Mouse (Mus musculus): ENCODE measurements around the gene Tmem260. TPM values are rescaled to one million over a fixed set of nuclear protein-coding genes. Genes with fewer than 3 reads are reported as not detected.

The Tmem260 gene
- polyA plus RNA-seq, 1 experiment, result 9.3 TPM

GRCm38 (mm10) chr14:48476278-48476677 is 30.4 kb downstream of the Tmem260 start:
- no peak overlapping the region for H3K27ac ChIP-seq (ENCODE audit: control insufficient read depth, insufficient read depth, low read depth, low read length)
- H3K4me3 ChIP-seq (ENCODE audit: control insufficient read depth, low read depth, low read length), result no peak overlapping the region
- no peak for TF ChIP-seq CTCF (IDR thresholded peaks at IDR 0.05; ENCODE audit: control insufficient read depth, insufficient read depth, insufficient replicate concordance, low read depth, low read length)
- TF ChIP-seq POLR2A (IDR thresholded peaks at IDR 0.05; ENCODE audit: control insufficient read depth, low read depth, low read length), result no peak
- no peaks in the 10 kb centered on the region for H3K27me3 ChIP-seq (ENCODE audit: control insufficient read depth, insufficient read depth, low read length)
- H3K4me1 ChIP-seq (ENCODE audit: control insufficient read depth, insufficient read depth, low read length), result no peaks in the 10 kb centered on the region
- no peaks in the 10 kb centered on the region for H3K36me3 ChIP-seq (ENCODE audit: control insufficient read depth, insufficient read depth, low read length)

GRCm38 (mm10) chr14:48481591-48481990 is 35.7 kb downstream of the Tmem260 start:
- H3K27ac ChIP-seq (ENCODE audit: control insufficient read depth, insufficient read depth, low read depth, low read length), result no peak overlapping the region
- H3K4me3 ChIP-seq (ENCODE audit: control insufficient read depth, low read depth, low read length), result no peak overlapping the region
- H3K36me3 ChIP-seq (ENCODE audit: control insufficient read depth, insufficient read depth, low read length), result no peaks in the 10 kb centered on the region
- H3K4me1 ChIP-seq (ENCODE audit: control insufficient read depth, insufficient read depth, low read length), result no peaks in the 10 kb centered on the region
- TF ChIP-seq CTCF (IDR thresholded peaks at IDR 0.05; ENCODE audit: control insufficient read depth, insufficient read depth, insufficient replicate concordance, low read depth, low read length) (no peak), POLR2A (IDR thresholded peaks at IDR 0.05; ENCODE audit: control insufficient read depth, low read depth, low read length) (no peak)
- H3K27me3 ChIP-seq (ENCODE audit: control insufficient read depth, insufficient read depth, low read length), result no peaks in the 10 kb centered on the region

DNA sequence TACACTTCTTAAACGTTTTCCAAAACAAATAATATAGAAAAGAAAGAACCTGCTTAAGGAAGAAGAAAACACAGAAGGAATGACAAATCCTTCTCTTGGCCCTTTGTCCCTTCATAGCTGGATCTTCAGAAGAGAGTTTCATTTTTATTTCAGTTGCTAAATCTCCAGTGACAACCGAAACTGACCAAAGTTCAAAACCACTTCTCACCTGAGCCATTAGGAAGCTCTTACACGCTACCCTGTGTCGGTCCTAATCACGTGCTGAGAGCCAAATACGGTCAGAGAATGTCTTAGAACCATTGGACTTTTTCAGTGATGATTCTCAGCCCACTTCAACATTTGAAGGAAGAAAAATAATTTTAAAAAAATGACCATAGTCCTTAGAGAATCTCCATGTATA is 36.8 kb downstream of the Tmem260 start:
- H3K27ac ChIP-seq (ENCODE audit: control insufficient read depth, insufficient read depth, low read depth, low read length), result no peak overlapping the region
- H3K36me3 ChIP-seq (ENCODE audit: control insufficient read depth, insufficient read depth, low read length), result no peaks in the 10 kb centered on the region
- H3K4me1 ChIP-seq (ENCODE audit: control insufficient read depth, insufficient read depth, low read length), result no peaks in the 10 kb centered on the region
- TF ChIP-seq POLR2A (IDR thresholded peaks at IDR 0.05; ENCODE audit: control insufficient read depth, low read depth, low read length) (no peak), CTCF (IDR thresholded peaks at IDR 0.05; ENCODE audit: control insufficient read depth, insufficient read depth, insufficient replicate concordance, low read depth, low read length) (no peak)
- H3K4me3 ChIP-seq (ENCODE audit: control insufficient read depth, low read depth, low read length), result no peak overlapping the region
- H3K27me3 ChIP-seq (ENCODE audit: control insufficient read depth, insufficient read depth, low read length), result no peaks in the 10 kb centered on the region

- TF ChIP-seq CTCF (IDR thresholded peaks at IDR 0.05; ENCODE audit: control insufficient read depth, insufficient read depth, insufficient replicate concordance, low read depth, low read length) (peak; percentile 58; the same call in 1 of the 2 replicates), POLR2A (IDR thresholded peaks at IDR 0.05; ENCODE audit: control insufficient read depth, low read depth, low read length) (no peak)
- H3K4me1 ChIP-seq (ENCODE audit: control insufficient read depth, insufficient read depth, low read length), result no peaks in the 10 kb centered on the region; the same call in 1 of the 2 replicates
- H3K27me3 ChIP-seq (ENCODE audit: control insufficient read depth, insufficient read depth, low read length), result no peaks in the 10 kb centered on the region
- no peak overlapping the region for H3K27ac ChIP-seq (ENCODE audit: control insufficient read depth, insufficient read depth, low read depth, low read length)
- H3K4me3 ChIP-seq (ENCODE audit: control insufficient read depth, low read depth, low read length), result no peak overlapping the region
- no peaks in the 10 kb centered on the region for H3K36me3 ChIP-seq (ENCODE audit: control insufficient read depth, insufficient read depth, low read length)
Measured at GRCm38 (mm10) chr14:48493896-48494295, 48.0 kb downstream of the Tmem260 start.

DNA sequence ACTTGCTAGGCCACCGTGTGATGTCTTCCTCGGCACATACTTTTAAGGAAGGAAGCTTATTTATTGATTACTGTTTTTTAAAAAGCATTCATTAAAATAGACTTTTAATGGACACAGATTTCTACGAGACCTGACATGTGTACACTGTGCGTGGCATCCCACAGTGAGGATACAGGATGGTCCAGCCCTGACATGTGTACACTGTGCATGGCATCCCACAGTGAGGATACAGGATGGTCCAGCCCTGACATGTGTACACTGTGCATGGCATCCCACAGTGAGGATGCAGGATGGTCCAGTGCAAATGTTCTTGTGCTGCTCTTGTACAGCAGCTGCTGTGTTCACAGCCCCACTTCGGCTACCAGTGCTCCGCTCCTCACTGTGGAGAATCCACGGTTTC is 56.6 kb downstream of the Tmem260 start:
- Histone ChIP-seq H3K27ac (ENCODE audit: control insufficient read depth, insufficient read depth, low read depth, low read length) (no peak overlapping the region), H3K4me1 (ENCODE audit: control insufficient read depth, insufficient read depth, low read length) (peaks cover 5% of the 10 kb centered on the region), H3K4me3 (ENCODE audit: control insufficient read depth, low read depth, low read length) (no peak overlapping the region), H3K36me3 (ENCODE audit: control insufficient read depth, insufficient read depth, low read length) (no peaks in the 10 kb centered on the region), H3K27me3 (ENCODE audit: control insufficient read depth, insufficient read depth, low read length) (no peaks in the 10 kb centered on the region)
- TF ChIP-seq CTCF (IDR thresholded peaks at IDR 0.05; ENCODE audit: control insufficient read depth, insufficient read depth, insufficient replicate concordance, low read depth, low read length) (no peak), POLR2A (IDR thresholded peaks at IDR 0.05; ENCODE audit: control insufficient read depth, low read depth, low read length) (no peak)

GRCm38 (mm10) chr14:48503691-48504565 is 58.0 kb downstream of the Tmem260 start:
- no peaks in the 10 kb centered on the region for H3K27me3 ChIP-seq (ENCODE audit: control insufficient read depth, insufficient read depth, low read length)
- H3K27ac ChIP-seq (ENCODE audit: control insufficient read depth, insufficient read depth, low read depth, low read length), result no peak overlapping the region
- H3K4me1 ChIP-seq (ENCODE audit: control insufficient read depth, insufficient read depth, low read length), result peaks cover 5% of the 10 kb centered on the region
- no peaks in the 10 kb centered on the region for H3K36me3 ChIP-seq (ENCODE audit: control insufficient read depth, insufficient read depth, low read length)
- no peak overlapping the region; the same call in 1 of the 2 replicates for H3K4me3 ChIP-seq (ENCODE audit: control insufficient read depth, low read depth, low read length)
- TF ChIP-seq CTCF (IDR thresholded peaks at IDR 0.05; ENCODE audit: control insufficient read depth, insufficient read depth, insufficient replicate concordance, low read depth, low read length) (no peak), POLR2A (IDR thresholded peaks at IDR 0.05; ENCODE audit: control insufficient read depth, low read depth, low read length) (no peak)

DNA sequence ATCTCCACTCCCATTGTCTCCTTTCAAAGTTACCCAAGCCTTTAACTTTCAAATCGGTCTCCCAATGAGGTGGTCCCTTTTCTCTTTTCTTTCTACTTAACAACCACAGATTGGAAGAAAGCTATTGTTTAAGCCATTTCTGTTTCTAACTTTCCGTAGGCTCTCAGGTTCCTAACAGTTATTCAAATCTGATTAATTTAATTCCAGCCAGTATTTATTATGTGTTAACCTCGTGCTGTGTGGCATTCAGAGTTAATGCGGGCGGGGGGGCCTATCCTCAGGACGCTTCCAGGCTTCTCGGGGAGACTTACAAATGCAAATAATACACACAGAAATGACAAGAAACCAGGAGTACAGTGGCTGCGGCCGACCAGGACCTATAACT is 58.6 kb downstream of the Tmem260 start:
- no peak for TF ChIP-seq CTCF (IDR thresholded peaks at IDR 0.05; ENCODE audit: control insufficient read depth, insufficient read depth, insufficient replicate concordance, low read depth, low read length)
- no peak for TF ChIP-seq POLR2A (IDR thresholded peaks at IDR 0.05; ENCODE audit: control insufficient read depth, low read depth, low read length)
- H3K4me1 ChIP-seq (ENCODE audit: control insufficient read depth, insufficient read depth, low read length), result peaks cover 5% of the 10 kb centered on the region
- no peaks in the 10 kb centered on the region for H3K27me3 ChIP-seq (ENCODE audit: control insufficient read depth, insufficient read depth, low read length)
- H3K27ac ChIP-seq (ENCODE audit: control insufficient read depth, insufficient read depth, low read depth, low read length), result no peak overlapping the region
- H3K36me3 ChIP-seq (ENCODE audit: control insufficient read depth, insufficient read depth, low read length), result no peaks in the 10 kb centered on the region
- no peak overlapping the region for H3K4me3 ChIP-seq (ENCODE audit: control insufficient read depth, low read depth, low read length)
